Mouse (Mus musculus): Measurements from ENCODE around the gene Imp3. TPM values are rescaled to one million over a fixed set of nuclear protein-coding genes. Genes with fewer than 3 reads are reported as not detected.
A peak's percentile ranks its signal among the peaks of the same experiment; 100 is the strongest.

Gene Imp3
- polyA plus RNA-seq, 1 experiment from 2014 or later: 60.2 TPM

DNA sequence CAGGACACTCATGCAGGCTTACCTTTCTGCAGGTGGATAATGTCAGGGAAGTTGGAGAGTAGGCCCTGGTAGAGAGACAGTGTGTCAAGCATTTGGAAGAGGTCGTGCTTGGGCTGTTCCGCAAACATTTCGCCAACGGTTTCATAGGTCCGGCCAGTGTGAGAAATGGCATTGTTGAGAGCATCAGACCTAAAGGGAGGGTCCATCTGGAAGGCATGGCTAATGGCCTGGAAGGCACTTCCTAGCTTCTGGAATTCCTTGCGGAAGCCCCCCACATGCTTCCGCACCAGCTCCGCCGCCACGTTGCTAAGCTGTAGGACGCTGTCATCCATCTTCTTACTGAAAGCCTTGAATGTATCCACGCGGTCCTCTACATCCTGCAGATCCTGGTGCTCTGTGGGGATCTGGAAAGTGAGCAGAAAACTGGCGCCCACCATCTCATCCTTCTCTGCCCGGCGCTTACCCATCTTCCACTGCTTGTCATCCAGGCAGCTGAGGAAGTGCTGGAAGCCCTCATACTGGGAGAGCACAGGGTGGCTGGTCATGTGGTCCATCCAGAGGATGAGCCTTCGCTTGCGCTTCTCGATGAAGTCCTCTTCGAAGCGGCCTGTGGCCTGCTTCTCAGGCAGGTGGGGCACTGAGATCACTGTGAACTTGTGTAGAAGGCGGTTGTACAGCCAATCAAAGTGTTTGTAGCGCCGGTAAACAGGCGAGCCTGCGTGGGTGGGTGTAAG is 11.8 kb upstream of the Imp3 start:
- no peak overlapping the region for H3K27ac ChIP-seq (ENCODE audit: low read depth, low read length)
- H3K4me3 ChIP-seq (ENCODE audit: low read depth, low read length): peak overlapping the region; percentile 16
- H3K36me3 ChIP-seq (ENCODE audit: control insufficient read depth, insufficient read depth, low read length): no peaks in the 10 kb centered on the region
- H3K9ac ChIP-seq (ENCODE audit: low read length): peak overlapping the region; percentile 23
- no peaks in the 10 kb centered on the region for H3K27me3 ChIP-seq (ENCODE audit: control insufficient read depth, insufficient read depth, low read length)
- WGBS: 84% methylated on average over 26 of the region's 26 CpGs
- H3K9me3 ChIP-seq (ENCODE audit: control insufficient read depth, low read length): no peaks in the 10 kb centered on the region
- peak; percentile 25 for DNase-seq (ENCODE audit: low spot score)
- peak overlapping the region; percentile 40 for H3K4me2 ChIP-seq (ENCODE audit: low read depth)
- H3K4me1 ChIP-seq (ENCODE audit: control insufficient read depth, insufficient read depth, low read length): peaks cover 31% of the 10 kb centered on the region
- ATAC-seq (ENCODE audit: insufficient read depth, low FRiP score, low TSS enrichment): no peak

DNA sequence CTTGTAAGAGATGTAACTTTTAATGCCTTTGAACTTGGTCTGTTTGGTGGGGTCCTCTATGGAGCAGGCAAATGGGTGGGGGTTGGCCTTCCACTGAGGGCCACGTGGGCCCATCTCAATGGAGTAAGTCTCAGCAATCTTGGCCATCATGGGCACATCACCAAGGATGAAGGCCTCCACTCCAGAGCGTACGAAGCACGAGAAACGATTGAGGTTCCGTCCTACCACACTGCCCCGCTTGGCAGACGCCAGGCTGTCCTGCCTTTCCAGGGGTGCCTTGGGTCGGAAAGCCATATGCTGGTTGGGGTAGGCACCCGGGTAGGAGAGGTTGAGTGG is 11.3 kb upstream of the Imp3 start:
- no peaks in the 10 kb centered on the region for H3K9me3 ChIP-seq (ENCODE audit: control insufficient read depth, low read length)
- no peak for ATAC-seq (ENCODE audit: insufficient read depth, low FRiP score, low TSS enrichment)
- H3K4me1 ChIP-seq (ENCODE audit: control insufficient read depth, insufficient read depth, low read length): peaks cover 31% of the 10 kb centered on the region
- no peak overlapping the region for H3K4me3 ChIP-seq (ENCODE audit: low read depth, low read length)
- H3K27ac ChIP-seq (ENCODE audit: low read depth, low read length): no peak overlapping the region
- H3K4me2 ChIP-seq (ENCODE audit: low read depth): no peak overlapping the region
- H3K27me3 ChIP-seq (ENCODE audit: control insufficient read depth, insufficient read depth, low read length): no peaks in the 10 kb centered on the region
- no peak overlapping the region for H3K9ac ChIP-seq (ENCODE audit: low read length)
- H3K36me3 ChIP-seq (ENCODE audit: control insufficient read depth, insufficient read depth, low read length): no peaks in the 10 kb centered on the region
- no peak for DNase-seq (ENCODE audit: low spot score)
- 94% methylated on average over 10 of the region's 10 CpGs for WGBS

GRCm38 (mm10) chr9:56926387-56926786 is 10.9 kb upstream of the Imp3 start:
- DNase-seq (ENCODE audit: low spot score) (no peak), ATAC-seq (ENCODE audit: insufficient read depth, low FRiP score, low TSS enrichment) (no peak)
- Histone ChIP-seq H3K4me1 (ENCODE audit: control insufficient read depth, insufficient read depth, low read length) (peaks cover 31% of the 10 kb centered on the region), H3K27me3 (ENCODE audit: control insufficient read depth, insufficient read depth, low read length) (no peaks in the 10 kb centered on the region), H3K4me3 (ENCODE audit: low read depth, low read length) (no peak overlapping the region; the same call in 1 of the 2 replicates), H3K9me3 (ENCODE audit: control insufficient read depth, low read length) (no peaks in the 10 kb centered on the region), H3K9ac (ENCODE audit: low read length) (no peak overlapping the region), H3K4me2 (ENCODE audit: low read depth) (no peak overlapping the region; the same call in 1 of the 2 replicates), H3K36me3 (ENCODE audit: control insufficient read depth, insufficient read depth, low read length) (no peaks in the 10 kb centered on the region), H3K27ac (ENCODE audit: low read depth, low read length) (no peak overlapping the region)
- 91% methylated on average over 10 of the region's 10 CpGs for WGBS

GRCm38 (mm10) chr9:56927191-56928012 is 9.9 kb upstream of the Imp3 start:
- 0 out of 2 replicates have a peak, but pooled peaks have one; percentile 25 for ATAC-seq (ENCODE audit: insufficient read depth, low FRiP score, low TSS enrichment)
- under 1% methylated on average over 35 of the region's 35 CpGs for WGBS
- no peaks in the 10 kb centered on the region for H3K36me3 ChIP-seq (ENCODE audit: control insufficient read depth, insufficient read depth, low read length)

DNA sequence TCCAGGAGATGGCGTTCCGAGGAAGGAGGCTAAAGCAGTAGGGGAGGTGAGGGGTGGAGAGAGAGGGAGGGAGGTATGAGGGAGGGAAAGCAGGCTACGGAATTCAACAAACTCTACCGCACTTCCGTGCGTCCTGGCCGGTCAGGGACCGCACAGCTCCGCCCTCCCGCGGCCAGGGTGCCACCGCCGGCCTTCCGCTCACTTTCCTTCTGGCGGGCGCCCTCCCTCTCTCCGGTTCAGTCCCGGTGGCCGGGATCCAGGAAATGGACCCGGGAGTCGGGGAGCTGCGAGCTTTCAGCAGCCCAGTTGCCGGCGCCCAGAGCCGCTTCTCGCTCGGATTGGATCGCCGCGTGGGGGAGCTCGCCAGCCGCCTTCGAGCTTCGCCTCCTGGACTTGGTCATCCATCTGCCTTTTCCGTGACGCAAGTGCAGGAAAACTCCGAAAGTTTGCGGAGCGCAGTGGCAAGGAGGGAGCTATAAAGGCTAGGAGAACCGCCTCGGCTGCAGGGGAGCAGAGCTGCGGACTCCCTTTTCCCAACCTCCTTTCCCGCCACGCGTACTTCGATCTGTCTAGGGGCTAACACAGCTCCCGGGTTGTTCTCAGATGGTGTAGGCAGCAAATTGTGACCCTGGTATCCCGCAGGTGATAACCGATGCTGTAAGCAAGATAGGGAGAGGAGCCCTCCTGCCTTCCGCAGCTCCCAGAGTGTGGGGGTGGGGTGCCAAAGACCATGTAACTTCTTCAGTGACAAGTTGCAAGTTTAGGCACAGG is 9.0 kb upstream of the Imp3 start, which contains the start of gene Snx33:
TSS of gene Snx33 (minus strand) at position 331 of the 771 bp plus-strand sequence.
- Histone ChIP-seq H3K4me3 (ENCODE audit: low read depth, low read length) (peak within 1 kb of the TSS; percentile 44), H3K4me1 (ENCODE audit: control insufficient read depth, insufficient read depth, low read length) (peaks cover 31% of the 10 kb centered on the region), H3K27me3 (ENCODE audit: control insufficient read depth, insufficient read depth, low read length) (no peaks in the 10 kb centered on the region), H3K4me2 (ENCODE audit: low read depth) (peak within 1 kb of the TSS; percentile 82), H3K9me3 (ENCODE audit: control insufficient read depth, low read length) (no peaks in the 10 kb centered on the region), H3K27ac (ENCODE audit: low read depth, low read length) (peak within 1 kb of the TSS; percentile 65), H3K9ac (ENCODE audit: low read length) (peak within 1 kb of the TSS; percentile 62), H3K36me3 (ENCODE audit: control insufficient read depth, insufficient read depth, low read length) (no peaks in the 10 kb centered on the region)
- ATAC-seq (ENCODE audit: insufficient read depth, low FRiP score, low TSS enrichment): peak; percentile 87
- WGBS: under 1% methylated on average over 49 of the region's 50 CpGs
- peak; percentile 92 for DNase-seq (ENCODE audit: low spot score)

More at GRCm38 (mm10) chr9:56927191-56928012, 9.9 kb upstream of the Imp3 start:
- Histone ChIP-seq H3K27ac (ENCODE audit: low read depth, low read length) (peak overlapping the region; percentile 65), H3K4me3 (ENCODE audit: low read depth, low read length) (peak overlapping the region; percentile 44), H3K27me3 (ENCODE audit: control insufficient read depth, insufficient read depth, low read length) (no peaks in the 10 kb centered on the region), H3K9me3 (ENCODE audit: control insufficient read depth, low read length) (no peaks in the 10 kb centered on the region), H3K4me1 (ENCODE audit: control insufficient read depth, insufficient read depth, low read length) (peaks cover 31% of the 10 kb centered on the region), H3K4me2 (ENCODE audit: low read depth) (peak overlapping the region; percentile 82), H3K9ac (ENCODE audit: low read length) (peak overlapping the region; percentile 62)
- peak; percentile 58 for DNase-seq (ENCODE audit: low spot score)

- ATAC-seq (ENCODE audit: insufficient read depth, low FRiP score, low TSS enrichment): no peak
- H3K36me3 ChIP-seq (ENCODE audit: control insufficient read depth, insufficient read depth, low read length): no peaks in the 10 kb centered on the region
- WGBS: 56% methylated on average over 4 of the region's 4 CpGs
Measured at GRCm38 (mm10) chr9:56929496-56929895, 7.8 kb upstream of the Imp3 start.

DNA sequence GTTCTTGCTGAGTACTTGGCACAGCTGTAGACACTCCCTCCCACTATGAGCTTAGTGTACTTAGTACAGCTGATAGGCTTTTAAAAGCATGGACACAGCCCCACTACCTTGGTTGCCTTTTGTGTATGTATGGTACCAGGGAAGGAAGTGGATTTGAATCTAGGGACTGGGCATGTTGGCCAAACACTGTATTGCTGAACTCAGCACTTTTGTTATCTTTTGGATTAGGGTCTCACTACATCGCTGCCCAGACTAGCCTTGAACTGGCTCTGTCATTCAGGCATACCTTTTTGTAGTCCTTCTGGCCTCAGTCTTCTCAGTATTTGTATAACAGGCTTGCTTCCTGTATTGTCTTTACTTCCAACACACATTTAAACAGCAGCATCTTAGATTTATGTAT is 6.7 kb upstream of the Imp3 start:
- peaks cover 13% of the 10 kb centered on the region for H3K4me1 ChIP-seq (ENCODE audit: control insufficient read depth, insufficient read depth, low read length)
- 87% methylated on average over 1 of the region's 1 CpGs for WGBS
- no peak overlapping the region for H3K27ac ChIP-seq (ENCODE audit: low read depth, low read length)
- ATAC-seq (ENCODE audit: insufficient read depth, low FRiP score, low TSS enrichment): no peak
- H3K36me3 ChIP-seq (ENCODE audit: control insufficient read depth, insufficient read depth, low read length): no peaks in the 10 kb centered on the region
- no peaks in the 10 kb centered on the region for H3K27me3 ChIP-seq (ENCODE audit: control insufficient read depth, insufficient read depth, low read length)
- H3K9me3 ChIP-seq (ENCODE audit: control insufficient read depth, low read length): no peaks in the 10 kb centered on the region
- H3K4me2 ChIP-seq (ENCODE audit: low read depth): no peak overlapping the region
- H3K9ac ChIP-seq (ENCODE audit: low read length): no peak overlapping the region
- DNase-seq (ENCODE audit: low spot score): no peak
- H3K4me3 ChIP-seq (ENCODE audit: low read depth, low read length): no peak overlapping the region

More at GRCm38 (mm10) chr9:56929496-56929895, 7.8 kb upstream of the Imp3 start:
- H3K27me3 ChIP-seq (ENCODE audit: control insufficient read depth, insufficient read depth, low read length): no peaks in the 10 kb centered on the region
- peaks cover 21% of the 10 kb centered on the region for H3K4me1 ChIP-seq (ENCODE audit: control insufficient read depth, insufficient read depth, low read length)
- H3K4me2 ChIP-seq (ENCODE audit: low read depth): no peak overlapping the region
- H3K9me3 ChIP-seq (ENCODE audit: control insufficient read depth, low read length): no peaks in the 10 kb centered on the region
- H3K4me3 ChIP-seq (ENCODE audit: low read depth, low read length): no peak overlapping the region
- DNase-seq (ENCODE audit: low spot score): no peak
- no peak overlapping the region for H3K9ac ChIP-seq (ENCODE audit: low read length)
- no peak overlapping the region for H3K27ac ChIP-seq (ENCODE audit: low read depth, low read length)

- no peaks in the 10 kb centered on the region for H3K9me3 ChIP-seq (ENCODE audit: control insufficient read depth, low read length)
- 0 out of 2 replicates have a peak overlapping the region, but pooled peaks have one; percentile 14 for H3K9ac ChIP-seq (ENCODE audit: low read length)
- peak overlapping the region; percentile 78 for H3K4me3 ChIP-seq (ENCODE audit: low read depth, low read length)
- DNase-seq (ENCODE audit: low spot score) (no peak), ATAC-seq (ENCODE audit: insufficient read depth, low FRiP score, low TSS enrichment) (no peak)
- no peak overlapping the region for H3K27ac ChIP-seq (ENCODE audit: low read depth, low read length)
- WGBS: 19% methylated on average over 6 of the region's 6 CpGs
- H3K27me3 ChIP-seq (ENCODE audit: control insufficient read depth, insufficient read depth, low read length): no peaks in the 10 kb centered on the region
- 0 out of 2 replicates have a peak, but pooled peaks cover 4% of the 10 kb centered on the region for H3K4me1 ChIP-seq (ENCODE audit: control insufficient read depth, insufficient read depth, low read length)
- peak overlapping the region; percentile 46 for H3K4me2 ChIP-seq (ENCODE audit: low read depth)
- no peaks in the 10 kb centered on the region for H3K36me3 ChIP-seq (ENCODE audit: control insufficient read depth, insufficient read depth, low read length)
Measured at GRCm38 (mm10) chr9:56936861-56937222, 433 bp upstream of the Imp3 start.
